7 mouse cellular contexts compared by ENCODE assay signal in genomic region chr2:151747847-151748705, GRCm38 (mm10). TPM values are rescaled to one million over a fixed set of nuclear protein-coding genes. Genes with fewer than 3 reads are reported as not detected.
DNase-seq lines count a peak whose midpoint lies in the region; ATAC-seq and TF ChIP-seq lines count a peak whose summit lies in the region.

No protein-coding gene starts in this region.

- H3K27me3 ChIP-seq in cerebellum, adult 2 months (ENCODE audit: control insufficient read depth, insufficient read depth, low read length): no peaks in the 10 kb centered on the region
- no peaks in the 10 kb centered on the region for H3K27me3 ChIP-seq in forebrain, postnatal 0 days (ENCODE audit: insufficient read depth, low read length)
- 0 out of 2 replicates have a peak, but pooled peaks cover 12% of the 10 kb centered on the region for H3K27me3 ChIP-seq in intestine, embryonic 14.5 days (replicated peaks; ENCODE audit: control insufficient read depth, insufficient read depth, low read length)
- peaks cover 24% of the 10 kb centered on the region for H3K27me3 ChIP-seq in midbrain, embryonic 10.5 days (ENCODE audit: low read depth, poor library complexity, severe bottlenecking)

- H3K27ac ChIP-seq in cerebellum, adult 2 months (ENCODE audit: insufficient read depth, low read length): no peak overlapping the region
- H3K27ac ChIP-seq in forebrain, postnatal 0 days (ENCODE audit: low read depth, low read length): no peak overlapping the region
- H3K27ac ChIP-seq in intestine, embryonic 14.5 days (ENCODE audit: low read depth): no peak overlapping the region
- 0 out of 2 replicates have a peak overlapping the region, but pooled peaks have one; percentile 30 for H3K27ac ChIP-seq in midbrain, embryonic 10.5 days (replicated peaks)

- peak overlapping the region; percentile 13; the same call in 1 of the 2 replicates for H3K4me2 ChIP-seq in forebrain, postnatal 0 days (ENCODE audit: low read depth)
- no peak overlapping the region for H3K4me2 ChIP-seq in intestine, embryonic 14.5 days (ENCODE audit: low read length)

- no peak overlapping the region for H3K9ac ChIP-seq in forebrain, postnatal 0 days
- no peak overlapping the region for H3K9ac ChIP-seq in intestine, embryonic 14.5 days (ENCODE audit: low read length)

- WGBS in cerebellum, adult 2 months: 35% methylated on average over 19 of the region's 19 CpGs
- 21% methylated on average over 19 of the region's 19 CpGs for WGBS in forebrain, postnatal 0 days
- 36% methylated on average over 19 of the region's 19 CpGs for WGBS in intestine, embryonic 14.5 days
- 31% methylated on average over 19 of the region's 19 CpGs for WGBS in midbrain, embryonic 10.5 days

- TF ChIP-seq CTCF in cerebellum, adult 2 months (IDR thresholded peaks at IDR 0.05; ENCODE audit: borderline replicate concordance, insufficient read depth, low read depth, low read length): peak; percentile 64; the same call in 1 of the 2 replicates
- TF ChIP-seq CTCF in forebrain, postnatal 0 days (IDR thresholded peaks at IDR 0.05; ENCODE audit: low read depth): peak; percentile 83

- no peaks in the 10 kb centered on the region for H3K9me3 ChIP-seq in forebrain, postnatal 0 days (ENCODE audit: low read length)
- no peaks in the 10 kb centered on the region for H3K9me3 ChIP-seq in intestine, embryonic 14.5 days (ENCODE audit: control insufficient read depth, low read length)
- H3K9me3 ChIP-seq in midbrain, embryonic 10.5 days (replicated peaks): no peaks in the 10 kb centered on the region

- no peak for TF ChIP-seq POLR2A in cerebellum, adult 2 months (IDR thresholded peaks at IDR 0.05; ENCODE audit: borderline replicate concordance, insufficient read depth, low read length)

- H3K4me3 ChIP-seq in cerebellum, adult 2 months (replicated peaks; ENCODE audit: insufficient read depth, low read depth, low read length): no peak overlapping the region
- peak overlapping the region; percentile 5; the same call in 1 of the 2 replicates for H3K4me3 ChIP-seq in forebrain, postnatal 0 days (ENCODE audit: low read depth, low read length)
- no peak overlapping the region for H3K4me3 ChIP-seq in intestine, embryonic 14.5 days (ENCODE audit: low read depth, low read length)
- H3K4me3 ChIP-seq in midbrain, embryonic 10.5 days: no peak overlapping the region

- peak; percentile 54 for DNase-seq in T-cell, adult 2 months (ENCODE audit: low spot score)
- DNase-seq in cerebellum, adult 2 months: peak; percentile 45 to 62
- peak; percentile 87 for DNase-seq in forebrain, postnatal 0 days
- peak; percentile 94 for DNase-seq in intestine, embryonic 14.5 days (ENCODE audit: low spot score)
- DNase-seq in left cerebral cortex, adult 8-10 months (ENCODE audit: low spot score in 2 of 2): peak; percentile 39 to 51
- DNase-seq in midbrain, embryonic 10.5 days (ENCODE audit: low spot score): peak; percentile 87
- peak; percentile 75 for DNase-seq in right cerebral cortex, postnatal 25 days

- no peaks in the 10 kb centered on the region for H3K36me3 ChIP-seq in forebrain, postnatal 0 days (ENCODE audit: insufficient read depth)
- no peaks in the 10 kb centered on the region for H3K36me3 ChIP-seq in intestine, embryonic 14.5 days (ENCODE audit: control insufficient read depth, insufficient read depth, low read length)
- H3K36me3 ChIP-seq in midbrain, embryonic 10.5 days: no peaks in the 10 kb centered on the region

- peak; percentile 91 for ATAC-seq in forebrain, postnatal 0 days
- ATAC-seq in intestine, embryonic 14.5 days (replicated peaks; ENCODE audit: low FRiP score, low TSS enrichment, low read depth): 0 out of 2 replicates have a peak, but pooled peaks have one; percentile 50

- no peaks in the 10 kb centered on the region for H3K4me1 ChIP-seq in cerebellum, adult 2 months (ENCODE audit: control insufficient read depth, insufficient read depth, low read length)
- H3K4me1 ChIP-seq in forebrain, postnatal 0 days (ENCODE audit: insufficient read depth): no peaks in the 10 kb centered on the region
- H3K4me1 ChIP-seq in intestine, embryonic 14.5 days (replicated peaks; ENCODE audit: control insufficient read depth, insufficient read depth, low read length): no peaks in the 10 kb centered on the region
- peaks cover 6% of the 10 kb centered on the region; the same call in 1 of the 2 replicates for H3K4me1 ChIP-seq in midbrain, embryonic 10.5 days

RNA-seq across cellular contexts. Expression of gene Psmf1, which starts 4.1 kb away (rescaled TPM):
- polyA plus RNA-seq in cerebellum, adult 2 months (2012; rRNA removed): 49.5 and 50.4 TPM in 2 replicates
- 33.9 and 47.6 TPM in 2 replicates for total RNA-seq in forebrain, postnatal 0 days (2014; rRNA removed)
- polyA plus RNA-seq in forebrain, postnatal 0 days (2015; fragmentation: Nextera tagmentation; extraction: Ambion mirVana): 64.6 and 69.7 TPM in 2 replicates
- polyA plus RNA-seq in intestine, embryonic 14.5 days (2014; fragmentation: Nextera tagmentation; extraction: Ambion mirVana): 44.3 and 44.6 TPM in 2 replicates
- total RNA-seq in left cerebral cortex, adult 8-10 months (2022): 10 to 100 TPM; 44.8 to 54.4 (median 48.6) TPM
- 47.8 and 52.6 TPM in 2 replicates for polyA plus RNA-seq in midbrain, embryonic 10.5 days (2016; fragmentation: Nextera tagmentation; extraction: Ambion mirVana)

RNA-seq across cellular contexts. Expression of gene Tmem74b, which starts 46.3 kb away (rescaled TPM):
- polyA plus RNA-seq in cerebellum, adult 2 months (2012; rRNA removed): 6.8 and 6.9 TPM in 2 replicates
- total RNA-seq in forebrain, postnatal 0 days (2014; rRNA removed): 22.9 and 30.6 TPM in 2 replicates
- polyA plus RNA-seq in forebrain, postnatal 0 days (2015; fragmentation: Nextera tagmentation; extraction: Ambion mirVana): 23.1 and 26.2 TPM in 2 replicates
- polyA plus RNA-seq in intestine, embryonic 14.5 days (2014; fragmentation: Nextera tagmentation; extraction: Ambion mirVana): 2.3 and 2.7 TPM in 2 replicates
- total RNA-seq in left cerebral cortex, adult 8-10 months (2022): 10 to 100 TPM in 2 of 4 experiments, 1 to 10 TPM in 2; 9.7 to 11.8 (median 10.4) TPM
- 4.2 and 5.3 TPM in 2 replicates for polyA plus RNA-seq in midbrain, embryonic 10.5 days (2016; fragmentation: Nextera tagmentation; extraction: Ambion mirVana)
